Mouse (Mus musculus) lung, adult 2 months (tissue): ENCODE data around the gene Olfr1128.

ENCODE experiments used
- CTCF ChIP-seq: fragments of 200-500 bp; IDR thresholded peaks from 2 replicates; pipeline ENCODE4 v1.5.1; 2011; ENCODE audit warnings: mild to moderate bottlenecking, low read length, control low read depth; ENCODE audit not compliant: insufficient read depth
- POLR2A ChIP-seq: fragments of 200-500 bp; IDR thresholded peaks from 2 replicates; pipeline ENCODE4 v1.6.1; 2011; ENCODE audit warnings: low read depth, mild to moderate bottlenecking, control low read depth, low read length, borderline replicate concordance; ENCODE audit errors: extremely low read depth

DNA sequence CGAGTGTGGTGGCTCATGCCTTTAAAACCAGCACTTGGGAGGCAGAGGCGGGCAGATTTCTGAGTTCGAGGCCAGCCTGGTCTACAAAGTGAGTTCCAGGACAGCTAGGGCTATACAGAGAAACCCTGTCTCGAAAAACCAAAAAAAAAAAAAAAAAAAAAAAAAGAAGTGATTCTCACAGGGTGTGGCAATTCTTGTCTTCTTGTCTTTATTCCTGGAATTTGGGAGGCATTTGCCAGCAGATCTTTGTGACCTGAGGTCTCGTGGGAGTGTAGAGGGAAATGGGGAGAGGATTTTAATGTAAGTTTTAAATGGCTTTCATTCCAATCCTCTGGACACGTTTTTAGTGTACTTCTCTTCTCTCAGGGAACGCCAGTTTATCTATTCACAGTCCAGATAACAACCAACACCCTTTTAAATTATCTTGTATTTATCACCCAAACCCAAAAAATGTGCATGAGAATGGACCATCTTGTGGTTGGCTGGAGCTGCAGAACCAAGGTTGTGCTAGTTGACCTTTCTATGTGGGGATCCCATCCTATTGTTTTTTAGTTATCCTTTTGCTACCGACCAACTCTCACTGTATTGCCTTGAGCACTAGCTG lies 29.8 kb downstream of the Olfr1128 start:
- TF ChIP-seq POLR2A (no peak), CTCF (no peak)
